Mouse (Mus musculus): ENCODE measurements at regions not wholly inside any gene's neighbourhood (a gene's known extent, or its start where the extent isn't known, plus 50 kb on each side); places are given as distances from the start of the nearest gene placed in this dataset.
A peak's percentile ranks its signal among the peaks of the same experiment; 100 is the strongest.

- Histone ChIP-seq H3K27ac (replicated peaks) (peak overlapping the region; percentile 82), H3K4me2 (replicated peaks) (no peak overlapping the region), H3K9me3 (no peaks in the 10 kb centered on the region), H3K4me1 (peaks cover 11% of the 10 kb centered on the region), H3K4me3 (no peak overlapping the region), H3K36me3 (no peaks in the 10 kb centered on the region), H3K27me3 (no peaks in the 10 kb centered on the region), H3K9ac (replicated peaks) (no peak overlapping the region)
- ATAC-seq (replicated peaks) = peak; percentile 97
- WGBS = 14% methylated on average over 2 of the region's 2 CpGs
Measured at GRCm38 (mm10) chr13:110649870-110650497, 255.1 kb downstream of the Plk2 start.

DNA sequence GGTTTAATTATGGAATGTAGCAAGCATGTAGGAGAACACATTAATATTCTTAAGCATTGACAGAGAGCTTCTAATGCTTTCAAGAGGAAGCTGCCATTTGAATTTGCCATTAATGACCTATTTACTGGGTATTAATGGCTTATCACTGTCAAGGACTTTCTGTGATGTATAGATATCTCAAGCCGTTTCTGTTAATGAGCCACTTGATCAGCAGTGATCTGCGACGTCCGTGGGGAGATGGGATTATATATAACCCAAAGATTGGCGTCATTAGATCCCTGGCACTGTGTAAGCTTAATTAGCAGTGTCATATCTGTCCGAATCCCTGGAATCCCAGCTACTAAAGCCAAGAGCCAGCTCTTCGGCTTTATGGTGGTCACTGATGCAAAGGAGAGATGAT is 257.4 kb downstream of the Plk2 start:
- no peak for ATAC-seq (replicated peaks)
- 32% methylated on average over 7 of the region's 7 CpGs for WGBS
- no peak overlapping the region for H3K9ac ChIP-seq (replicated peaks)
- no peaks in the 10 kb centered on the region for H3K9me3 ChIP-seq
- H3K4me3 ChIP-seq = no peak overlapping the region
- H3K27ac ChIP-seq (replicated peaks) = no peak overlapping the region; the same call in 1 of the 2 replicates
- peaks cover 11% of the 10 kb centered on the region for H3K4me1 ChIP-seq
- no peak overlapping the region for H3K4me2 ChIP-seq (replicated peaks)
- no peaks in the 10 kb centered on the region for H3K36me3 ChIP-seq
- H3K27me3 ChIP-seq = no peaks in the 10 kb centered on the region

GRCm38 (mm10) chr13:110665073-110665800 is 270.4 kb downstream of the Plk2 start:
- Histone ChIP-seq H3K27ac (replicated peaks) (no peak overlapping the region), H3K4me2 (replicated peaks) (no peak overlapping the region), H3K4me1 (no peaks in the 10 kb centered on the region), H3K4me3 (no peak overlapping the region), H3K36me3 (no peaks in the 10 kb centered on the region), H3K9me3 (no peaks in the 10 kb centered on the region), H3K27me3 (no peaks in the 10 kb centered on the region), H3K9ac (replicated peaks) (no peak overlapping the region)
- no peak for ATAC-seq (replicated peaks)
- 44% methylated on average over 2 of the region's 2 CpGs for WGBS

- no peak overlapping the region for H3K27ac ChIP-seq (replicated peaks)
- H3K27me3 ChIP-seq = no peaks in the 10 kb centered on the region
- H3K4me2 ChIP-seq (replicated peaks) = no peak overlapping the region
- H3K4me3 ChIP-seq = no peak overlapping the region
- no peaks in the 10 kb centered on the region for H3K36me3 ChIP-seq
- 65% methylated on average over 7 of the region's 7 CpGs for WGBS
- no peaks in the 10 kb centered on the region for H3K4me1 ChIP-seq
- no peaks in the 10 kb centered on the region for H3K9me3 ChIP-seq
- no peak for ATAC-seq (replicated peaks)
- no peak overlapping the region for H3K9ac ChIP-seq (replicated peaks)
Measured at GRCm38 (mm10) chr13:110667276-110667956, 272.6 kb downstream of the Plk2 start.

DNA sequence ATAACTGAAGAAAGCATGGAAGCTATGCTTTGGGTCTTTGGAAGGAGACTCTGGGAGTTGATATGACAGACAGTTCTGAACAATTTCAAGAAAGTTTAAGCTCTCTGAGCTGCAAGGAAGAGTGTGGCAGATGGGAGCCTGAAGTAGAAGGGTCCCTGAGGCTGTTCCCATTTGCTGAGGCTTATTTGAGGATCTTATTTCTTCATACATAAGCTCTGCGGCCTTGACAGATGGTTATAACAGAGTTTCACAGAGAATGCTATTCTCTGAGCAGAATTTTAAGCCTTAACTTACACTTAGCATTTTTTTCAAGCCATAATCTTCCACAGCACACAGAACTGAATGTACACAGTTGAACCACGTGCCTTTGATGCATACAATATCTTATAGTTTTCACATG is 278.7 kb downstream of the Plk2 start:
- no peak overlapping the region for H3K4me3 ChIP-seq
- WGBS = 59% methylated on average over 2 of the region's 2 CpGs
- H3K27ac ChIP-seq (replicated peaks) = no peak overlapping the region
- H3K9ac ChIP-seq (replicated peaks) = no peak overlapping the region
- peak; percentile 58; the same call in 1 of the 2 replicates for ATAC-seq (replicated peaks)
- no peaks in the 10 kb centered on the region for H3K9me3 ChIP-seq
- H3K4me1 ChIP-seq = no peaks in the 10 kb centered on the region
- H3K27me3 ChIP-seq = no peaks in the 10 kb centered on the region
- H3K36me3 ChIP-seq = no peaks in the 10 kb centered on the region
- no peak overlapping the region for H3K4me2 ChIP-seq (replicated peaks)

DNA sequence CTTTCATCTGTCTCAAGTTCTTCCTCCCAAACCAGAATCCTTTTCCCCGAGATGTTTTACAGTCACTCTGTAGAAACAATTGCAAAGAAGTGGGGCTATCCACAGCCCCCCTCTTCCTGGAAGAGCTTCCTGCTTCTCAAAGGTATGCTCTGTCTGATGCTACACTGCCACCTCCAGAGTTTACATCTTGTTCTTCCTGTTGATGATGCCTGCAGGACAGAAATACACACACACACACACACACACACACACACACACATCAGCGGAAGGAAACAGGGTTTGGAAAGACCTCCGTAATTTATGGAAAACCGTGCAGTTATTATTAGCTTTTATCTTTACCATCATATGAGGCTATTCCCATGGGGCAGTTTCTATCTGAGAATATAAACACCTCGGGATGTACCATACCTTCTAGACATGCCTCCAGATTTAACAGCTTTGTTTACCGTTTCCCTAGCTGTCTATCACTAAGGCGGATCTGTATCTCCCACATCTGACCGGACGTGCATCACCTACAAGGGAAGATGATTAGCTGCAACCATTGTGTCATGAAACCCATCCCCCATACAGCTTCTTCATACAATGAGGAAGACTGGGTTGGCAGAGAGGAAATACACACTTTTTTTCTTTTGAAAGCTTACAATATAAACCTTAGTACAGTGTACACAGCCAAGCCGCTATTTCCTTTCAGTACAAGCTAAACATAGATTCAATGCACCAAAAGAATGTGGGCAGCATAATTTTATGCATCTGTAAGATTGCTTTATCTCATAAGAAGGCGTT is 288.6 kb downstream of the Plk2 start:
- Histone ChIP-seq H3K4me1 (no peaks in the 10 kb centered on the region), H3K9me3 (no peaks in the 10 kb centered on the region), H3K4me2 (replicated peaks) (no peak overlapping the region), H3K4me3 (no peak overlapping the region), H3K9ac (replicated peaks) (no peak overlapping the region), H3K27me3 (no peaks in the 10 kb centered on the region), H3K27ac (replicated peaks) (no peak overlapping the region), H3K36me3 (no peaks in the 10 kb centered on the region)
- ATAC-seq (replicated peaks) = 0 out of 2 replicates have a peak, but pooled peaks have one; percentile 6
- WGBS = 83% methylated on average over 11 of the region's 11 CpGs

DNA sequence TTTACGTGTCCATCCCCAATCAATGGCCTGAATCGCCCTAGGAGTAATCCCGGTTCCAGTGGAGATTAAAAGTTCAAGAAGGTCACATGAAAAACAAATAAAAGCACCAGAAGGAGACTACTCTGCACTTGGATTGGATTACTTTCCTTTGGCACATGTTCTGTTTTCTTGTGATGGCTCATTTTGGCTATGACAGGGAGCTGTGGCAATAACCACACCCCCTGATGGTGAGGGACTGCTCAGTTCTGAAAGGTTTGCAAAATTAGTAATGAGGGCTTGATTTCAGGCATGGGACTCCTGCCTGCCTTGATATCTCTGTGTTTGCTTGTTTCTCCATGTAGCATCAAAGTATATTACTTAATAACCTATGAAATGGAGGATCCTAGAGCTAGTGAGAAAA is 293.9 kb downstream of the Plk2 start:
- H3K4me3 ChIP-seq = no peak overlapping the region
- no peaks in the 10 kb centered on the region for H3K27me3 ChIP-seq
- no peaks in the 10 kb centered on the region for H3K9me3 ChIP-seq
- H3K4me1 ChIP-seq = peaks cover 16% of the 10 kb centered on the region
- no peak overlapping the region for H3K9ac ChIP-seq (replicated peaks)
- ATAC-seq (replicated peaks) = no peak
- WGBS = 47% methylated on average over 3 of the region's 3 CpGs
- H3K36me3 ChIP-seq = no peaks in the 10 kb centered on the region
- H3K27ac ChIP-seq (replicated peaks) = no peak overlapping the region
- no peak overlapping the region for H3K4me2 ChIP-seq (replicated peaks)

DNA sequence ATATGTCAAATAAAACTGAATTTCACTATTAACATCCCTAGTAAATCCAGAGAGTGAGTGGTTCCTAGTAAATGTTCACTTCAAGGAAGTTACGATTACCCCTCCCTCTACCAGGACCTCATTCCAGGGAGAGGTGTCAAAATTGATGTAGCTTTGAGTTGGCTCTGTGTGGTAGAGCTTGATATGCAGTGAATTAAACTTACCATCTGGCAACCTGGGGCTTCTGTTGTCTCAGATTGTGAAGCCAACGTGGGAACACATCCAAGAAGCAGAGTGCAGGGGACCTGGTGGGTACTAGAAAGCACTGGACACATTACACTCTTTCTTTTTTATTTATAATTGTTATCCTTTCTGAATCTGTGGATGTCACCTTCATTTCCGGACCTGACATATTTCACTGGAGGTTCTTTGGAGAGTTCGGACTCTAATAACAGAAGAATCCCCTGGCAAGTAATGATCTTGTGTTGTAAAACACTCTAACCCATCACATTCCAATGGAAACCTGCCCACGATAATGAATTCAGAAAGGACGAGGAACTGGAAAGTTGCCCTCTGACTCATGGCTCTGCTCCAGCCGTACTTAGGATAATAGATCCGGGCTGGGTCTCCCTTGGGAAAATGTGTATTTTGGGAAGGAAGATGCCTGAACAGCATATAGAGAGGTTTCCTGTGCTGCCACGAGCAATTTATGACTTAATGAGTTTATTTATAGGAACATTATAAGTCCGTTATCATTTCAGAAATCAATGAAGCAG is 295.8 kb downstream of the Plk2 start:
- no peak overlapping the region for H3K4me3 ChIP-seq
- peak overlapping the region; percentile 14; the same call in 1 of the 2 replicates for H3K4me2 ChIP-seq (replicated peaks)
- peaks cover 16% of the 10 kb centered on the region for H3K4me1 ChIP-seq
- 32% methylated on average over 10 of the region's 10 CpGs for WGBS
- no peak overlapping the region for H3K9ac ChIP-seq (replicated peaks)
- H3K27ac ChIP-seq (replicated peaks) = 0 out of 2 replicates have a peak overlapping the region, but pooled peaks have one; percentile 17
- H3K27me3 ChIP-seq = no peaks in the 10 kb centered on the region
- H3K9me3 ChIP-seq = no peaks in the 10 kb centered on the region
- peak; percentile 88 for ATAC-seq (replicated peaks)
- H3K36me3 ChIP-seq = no peaks in the 10 kb centered on the region

GRCm38 (mm10) chr13:110692696-110693095 is 297.9 kb downstream of the Plk2 start:
- Histone ChIP-seq H3K36me3 (no peaks in the 10 kb centered on the region), H3K27ac (replicated peaks) (no peak overlapping the region), H3K4me2 (replicated peaks) (no peak overlapping the region), H3K4me1 (peaks cover 16% of the 10 kb centered on the region), H3K9ac (replicated peaks) (no peak overlapping the region), H3K9me3 (no peaks in the 10 kb centered on the region), H3K27me3 (no peaks in the 10 kb centered on the region), H3K4me3 (no peak overlapping the region)
- ATAC-seq (replicated peaks) = no peak
- WGBS = 34% methylated on average over 5 of the region's 5 CpGs

DNA sequence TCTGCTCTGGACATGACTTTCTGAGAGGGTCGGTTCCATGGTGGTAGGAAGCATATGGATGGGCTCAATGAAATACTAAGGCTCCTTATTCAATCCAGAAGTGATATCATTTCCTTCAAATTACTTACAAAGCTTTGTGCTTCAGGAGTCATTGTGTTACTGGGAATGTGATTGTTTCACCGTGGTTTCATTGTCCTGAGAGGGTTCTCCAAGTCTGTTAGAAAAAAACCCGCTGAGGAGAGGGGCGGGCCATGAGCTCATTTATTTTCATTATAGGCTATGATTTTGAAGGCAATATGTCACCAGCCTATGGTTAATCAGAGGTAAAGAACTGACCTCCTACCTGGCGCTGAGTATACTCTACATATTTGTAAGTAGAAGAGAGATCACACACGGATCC is 300.0 kb downstream of the Plk2 start:
- 59% methylated on average over 6 of the region's 6 CpGs for WGBS
- Histone ChIP-seq H3K9ac (replicated peaks) (no peak overlapping the region), H3K4me3 (no peak overlapping the region), H3K4me1 (peaks cover 15% of the 10 kb centered on the region), H3K27me3 (no peaks in the 10 kb centered on the region), H3K9me3 (no peaks in the 10 kb centered on the region), H3K4me2 (replicated peaks) (no peak overlapping the region), H3K36me3 (no peaks in the 10 kb centered on the region), H3K27ac (replicated peaks) (0 out of 2 replicates have a peak overlapping the region, but pooled peaks have one; percentile 17)
- no peak for ATAC-seq (replicated peaks)

GRCm38 (mm10) chr13:110696549-110696948 is 301.7 kb downstream of the Plk2 start:
- H3K4me3 ChIP-seq = no peak overlapping the region

More at GRCm38 (mm10) chr13:110696549-110696948, 301.7 kb downstream of the Plk2 start:
- Histone ChIP-seq H3K9ac (replicated peaks) (no peak overlapping the region), H3K9me3 (no peaks in the 10 kb centered on the region), H3K27ac (replicated peaks) (no peak overlapping the region), H3K4me1 (no peaks in the 10 kb centered on the region), H3K36me3 (no peaks in the 10 kb centered on the region), H3K27me3 (no peaks in the 10 kb centered on the region), H3K4me2 (replicated peaks) (no peak overlapping the region)
- WGBS = 78% methylated on average over 5 of the region's 5 CpGs
- no peak for ATAC-seq (replicated peaks)
